Mouse (Mus musculus): ENCODE data around the gene Opn1mw. TPM values are rescaled to one million over a fixed set of nuclear protein-coding genes. Genes with fewer than 3 reads are reported as not detected.

The Opn1mw gene
- polyA plus RNA-seq, 1 experiment from 2014 or later = not detected

GRCm38 (mm10) chrX:74176959-74177358 lies 49.7 kb downstream of the Opn1mw start, which contains the start of gene Tktl1:
TSS of gene Tktl1 (plus strand) at chrX:74177259.
- Histone ChIP-seq H3K27me3 (ENCODE audit: poor library complexity, severe bottlenecking) (no peaks in the 10 kb centered on the region), H3K4me1 (no peaks in the 10 kb centered on the region), H3K36me3 (replicated peaks) (no peaks in the 10 kb centered on the region), H3K27ac (no peak within 1 kb of the TSS), H3K9me3 (peaks cover 4% of the 10 kb centered on the region; the same call in 1 of the 2 replicates), H3K4me3 (no peak within 1 kb of the TSS)
- DNase-seq (ENCODE audit: extremely low spot score, low spot score) = no peak
- WGBS = 87% methylated on average over 17 of the region's 17 CpGs

Other genes starting within 250 kb of the Opn1mw start
- gene Avpr2, start 235.4 kb upstream of the Opn1mw start, polyA plus RNA-seq (2016; fragmentation: Nextera tagmentation; extraction: Ambion mirVana) = 0.16 TPM in 1 of 2 replicates, not detected in the other
- gene L1cam, start 231.4 kb upstream of the Opn1mw start, polyA plus RNA-seq (2016; fragmentation: Nextera tagmentation; extraction: Ambion mirVana) = 3.0 and 5.0 TPM in 2 replicates
- 2.0 and 3.2 TPM in 2 replicates for gene Arhgap4, start 205.6 kb upstream of the Opn1mw start, polyA plus RNA-seq (2016; fragmentation: Nextera tagmentation; extraction: Ambion mirVana)
- 171 and 175 TPM in 2 replicates for gene Naa10, start 205.5 kb upstream of the Opn1mw start, polyA plus RNA-seq (2016; fragmentation: Nextera tagmentation; extraction: Ambion mirVana)
- 17.3 and 18.7 TPM in 2 replicates for gene Renbp, start 196.6 kb upstream of the Opn1mw start, polyA plus RNA-seq (2016; fragmentation: Nextera tagmentation; extraction: Ambion mirVana)
- 83.4 and 89.9 TPM in 2 replicates for gene Hcfc1, start 161.1 kb upstream of the Opn1mw start, polyA plus RNA-seq (2016; fragmentation: Nextera tagmentation; extraction: Ambion mirVana)
- 56.6 and 63.3 TPM in 2 replicates for gene Irak1, start 103.5 kb upstream of the Opn1mw start, polyA plus RNA-seq (2016; fragmentation: Nextera tagmentation; extraction: Ambion mirVana)
- gene Mecp2, start 7.9 kb downstream of the Opn1mw start, polyA plus RNA-seq (2016; fragmentation: Nextera tagmentation; extraction: Ambion mirVana) = 13.7 and 14.4 TPM in 2 replicates
- not detected in 2 replicates for gene Tex28, start 40.4 kb downstream of the Opn1mw start, polyA plus RNA-seq (2016; fragmentation: Nextera tagmentation; extraction: Ambion mirVana)
- not detected in 2 replicates for gene Tktl1, start 49.8 kb downstream of the Opn1mw start, polyA plus RNA-seq (2016; fragmentation: Nextera tagmentation; extraction: Ambion mirVana)
- 265 and 269 TPM in 2 replicates for gene Flna, start 122.4 kb downstream of the Opn1mw start, polyA plus RNA-seq (2016; fragmentation: Nextera tagmentation; extraction: Ambion mirVana)
- 22.2 and 25.7 TPM in 2 replicates for gene Emd, start 127.2 kb downstream of the Opn1mw start, polyA plus RNA-seq (2016; fragmentation: Nextera tagmentation; extraction: Ambion mirVana)
- 800 and 812 TPM in 2 replicates for gene Rpl10, start 143.3 kb downstream of the Opn1mw start, polyA plus RNA-seq (2016; fragmentation: Nextera tagmentation; extraction: Ambion mirVana)
- gene Taz, start 154.4 kb downstream of the Opn1mw start, polyA plus RNA-seq (2016; fragmentation: Nextera tagmentation; extraction: Ambion mirVana) = 66.3 and 75.8 TPM in 2 replicates
- gene Dnase1l1, start 154.9 kb downstream of the Opn1mw start, polyA plus RNA-seq (2016; fragmentation: Nextera tagmentation; extraction: Ambion mirVana) = 4.5 and 5.1 TPM in 2 replicates
- gene Atp6ap1, start 169.6 kb downstream of the Opn1mw start, polyA plus RNA-seq (2016; fragmentation: Nextera tagmentation; extraction: Ambion mirVana) = 82.6 and 84.6 TPM in 2 replicates
- gene Gdi1, start 177.5 kb downstream of the Opn1mw start, polyA plus RNA-seq (2016; fragmentation: Nextera tagmentation; extraction: Ambion mirVana) = 239 and 242 TPM in 2 replicates
- 63.4 and 67.3 TPM in 2 replicates for gene Fam50a, start 185.6 kb downstream of the Opn1mw start, polyA plus RNA-seq (2016; fragmentation: Nextera tagmentation; extraction: Ambion mirVana)
- gene Plxna3, start 201.6 kb downstream of the Opn1mw start, polyA plus RNA-seq (2016; fragmentation: Nextera tagmentation; extraction: Ambion mirVana) = 16.1 and 20.3 TPM in 2 replicates
- gene Lage3, start 226.2 kb downstream of the Opn1mw start, polyA plus RNA-seq (2016; fragmentation: Nextera tagmentation; extraction: Ambion mirVana) = 120 and 125 TPM in 2 replicates
- 64.3 and 67.3 TPM in 2 replicates for gene Ubl4a, start 245.8 kb downstream of the Opn1mw start, polyA plus RNA-seq (2016; fragmentation: Nextera tagmentation; extraction: Ambion mirVana)
- gene Slc10a3, start 245.9 kb downstream of the Opn1mw start, polyA plus RNA-seq (2016; fragmentation: Nextera tagmentation; extraction: Ambion mirVana) = 10.6 and 12.5 TPM in 2 replicates

Measured in forebrain, embryonic 10.5 days (tissue).